Mouse (Mus musculus) erythroblast, embryonic 14.5 days (primary cell): ENCODE data around the gene Samd5.

Source experiments
- GATA1 ChIP-seq: IDR thresholded peaks from 2 replicates; pipeline ENCODE4 v1.6.1; 2012; ENCODE audit warnings: low read length, inconsistent platforms, mixed read lengths
- TAL1 ChIP-seq: IDR thresholded peaks from 3 replicates; pipeline ENCODE4 v1.6.1; 2012; ENCODE audit warnings: low read length, inconsistent platforms, mixed read lengths

GRCm38 (mm10) chr10:9579374-9579773, 95.6 kb downstream of the Samd5 start:
- no peak for TF ChIP-seq GATA1
- TF ChIP-seq TAL1 = no peak
